Mouse (Mus musculus) liver, adult 2 months (tissue): ENCODE measurements around the gene Cpox.

Source experiments
- CTCF ChIP-seq: fragments of 200-500 bp; IDR thresholded peaks from 2 replicates; pipeline ENCODE4 v1.5.1; 2011; ENCODE audit warnings: low read depth, low read length, control low read depth
- POLR2A ChIP-seq: fragments of 200-500 bp; IDR thresholded peaks from 2 replicates; pipeline ENCODE4 v1.6.1; 2011; ENCODE audit warnings: low read length, control low read depth; ENCODE audit not compliant: insufficient read depth; ENCODE audit errors: extremely low read depth

DNA sequence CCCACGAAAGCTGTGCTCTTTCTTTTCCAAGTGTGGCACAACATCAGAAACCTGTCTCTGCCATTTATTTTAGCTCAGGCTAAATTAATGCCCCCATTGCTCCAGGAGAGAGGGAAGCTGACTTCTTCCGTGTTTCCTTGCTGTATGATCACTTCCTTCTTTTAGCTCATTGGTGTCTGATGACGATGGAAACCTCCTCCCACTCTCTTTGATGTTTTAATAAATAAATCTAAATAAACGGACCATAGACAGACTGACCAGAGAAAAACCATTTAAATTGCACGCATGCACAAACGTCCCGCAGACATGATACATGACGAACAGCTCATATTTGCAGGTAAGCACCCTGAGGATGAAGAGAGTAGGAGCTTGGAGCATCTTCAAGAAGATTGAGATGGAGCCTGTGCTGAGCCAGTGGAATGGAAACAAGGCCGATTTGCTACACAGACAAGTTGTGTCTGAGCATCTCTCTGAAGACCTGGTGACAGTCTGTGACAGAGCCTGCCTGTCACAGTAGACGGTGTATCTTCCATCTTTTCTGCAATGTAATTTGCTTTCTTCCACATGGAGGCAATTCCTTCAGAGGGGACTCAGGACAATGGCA is 32.3 kb downstream of the Cpox start:
- TF ChIP-seq POLR2A (no peak), CTCF (no peak)
